Mouse (Mus musculus) brain, embryonic 14.5 days (tissue): Measurements from ENCODE around the gene Sik3.

Source experiments
- CTCF ChIP-seq: fragments of 200-500 bp; IDR thresholded peaks from 2 replicates; pipeline ENCODE4 v1.5.1; 2012; ENCODE audit warnings: inconsistent platforms, mild to moderate bottlenecking, moderate library complexity, borderline replicate concordance; ENCODE audit not compliant: insufficient read depth, insufficient read length; ENCODE audit errors: extremely low read depth
- POLR2A ChIP-seq: fragments of 200-500 bp; IDR thresholded peaks from 2 replicates; pipeline ENCODE4 v1.6.1; 2012; ENCODE audit warnings: mild to moderate bottlenecking, inconsistent platforms, borderline replicate concordance; ENCODE audit not compliant: poor library complexity, insufficient read depth, insufficient read length, severe bottlenecking; ENCODE audit errors: extremely low read depth

DNA sequence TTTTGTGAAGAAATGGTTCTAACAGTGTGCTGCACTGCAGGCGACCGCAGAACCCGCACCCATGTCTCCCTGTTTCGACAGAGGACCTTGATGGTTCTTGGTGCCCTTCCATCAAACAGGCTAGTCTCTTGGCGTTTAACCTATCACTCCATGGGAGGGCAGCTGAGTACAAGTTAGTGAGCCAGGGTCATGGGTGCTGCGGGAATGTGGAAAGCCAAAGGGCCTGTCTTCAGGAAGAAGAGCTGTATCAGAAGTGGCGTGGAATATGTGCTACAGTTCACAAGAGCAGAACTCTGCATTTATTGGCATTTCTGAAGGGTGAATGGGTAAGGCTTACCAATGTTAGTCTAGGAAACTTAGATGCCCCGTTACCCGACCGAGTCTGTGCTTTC is 202.3 kb downstream of the Sik3 start:
- TF ChIP-seq CTCF = no peak
- TF ChIP-seq POLR2A = no peak
